Mouse (Mus musculus): ENCODE measurements at regions not wholly inside any gene's neighbourhood (a gene's known extent, or its start where the extent isn't known, plus 50 kb on each side); places are given as distances from the start of the nearest gene placed in this dataset.
"Not testable (repeated sequence)": the region's sequence is repeated elsewhere in the genome, so short reads cannot be mapped to it uniquely, and the experiment has no call there.

DNA sequence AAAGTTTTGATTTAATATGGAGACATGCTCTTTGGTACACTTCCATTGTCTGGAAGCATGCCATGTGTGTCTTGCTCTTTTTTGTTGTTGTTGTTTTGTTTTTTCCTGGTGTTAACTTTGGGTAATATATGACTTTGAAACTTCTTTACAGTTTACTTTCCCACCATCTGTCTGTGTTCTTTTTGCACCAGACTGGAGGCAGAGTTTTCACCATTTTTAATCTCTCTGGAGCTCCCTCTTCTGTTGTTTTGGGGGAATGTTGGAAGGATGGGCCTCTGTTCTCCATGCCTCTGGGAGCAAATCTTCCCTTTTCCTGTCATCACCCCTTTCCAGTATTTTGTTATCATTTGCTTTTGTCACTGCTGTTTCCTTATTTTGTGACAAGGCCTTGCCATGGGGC lies 153.5 kb upstream of the 1700056E22Rik start:
- H3K27me3 ChIP-seq (replicated peaks; ENCODE audit: low read depth, poor library complexity, severe bottlenecking): no peaks in the 10 kb centered on the region
- no peak for DNase-seq (ENCODE audit: low spot score)
- H3K4me1 ChIP-seq: peaks cover 11% of the 10 kb centered on the region
- H3K36me3 ChIP-seq (replicated peaks): no peaks in the 10 kb centered on the region
- no peaks in the 10 kb centered on the region for H3K9me3 ChIP-seq
- H3K4me3 ChIP-seq: no peak overlapping the region
- H3K27ac ChIP-seq (replicated peaks): no peak overlapping the region

- H3K27me3 ChIP-seq (replicated peaks; ENCODE audit: low read depth, poor library complexity, severe bottlenecking): no peaks in the 10 kb centered on the region
- no peaks in the 10 kb centered on the region for H3K36me3 ChIP-seq (replicated peaks)
- no peak overlapping the region for H3K4me3 ChIP-seq
- no peak overlapping the region for H3K27ac ChIP-seq (replicated peaks)
- WGBS: 89% methylated on average over 4 of the region's 4 CpGs
- no peaks in the 10 kb centered on the region for H3K9me3 ChIP-seq
- peaks cover under 1% of the 10 kb centered on the region; the same call in 1 of the 2 replicates for H3K4me1 ChIP-seq
- DNase-seq (ENCODE audit: low spot score): no peak
These were observed 148.1 kb upstream of the 1700056E22Rik start for GRCm38 (mm10) chr1:184182163-184182562.

DNA sequence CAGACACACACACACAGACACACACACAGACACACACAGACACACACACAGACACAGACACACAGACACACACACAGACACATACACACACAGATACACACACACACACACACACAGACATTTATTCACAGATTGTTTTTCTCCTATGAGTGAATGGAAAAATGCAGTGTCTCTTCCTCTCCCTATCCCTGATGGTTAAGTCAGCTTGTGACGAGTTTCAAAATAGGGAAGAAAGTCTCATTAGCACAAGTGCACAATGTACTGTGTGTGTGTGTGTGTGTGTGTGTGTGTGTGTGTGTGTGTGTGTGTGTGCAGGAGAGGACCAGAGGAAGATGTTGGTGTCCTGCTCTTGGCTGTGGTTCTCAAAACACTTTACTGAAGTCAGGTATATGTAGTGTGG lies 140.3 kb upstream of the 1700056E22Rik start:
- 82% methylated on average over 1 of the region's 1 CpGs for WGBS
- H3K9me3 ChIP-seq; H3K4me1 ChIP-seq; H3K36me3 ChIP-seq (replicated peaks); H3K4me3 ChIP-seq; H3K27ac ChIP-seq (replicated peaks); DNase-seq (ENCODE audit: low spot score); H3K27me3 ChIP-seq (replicated peaks; ENCODE audit: low read depth, poor library complexity, severe bottlenecking): not testable (repeated sequence)

DNA sequence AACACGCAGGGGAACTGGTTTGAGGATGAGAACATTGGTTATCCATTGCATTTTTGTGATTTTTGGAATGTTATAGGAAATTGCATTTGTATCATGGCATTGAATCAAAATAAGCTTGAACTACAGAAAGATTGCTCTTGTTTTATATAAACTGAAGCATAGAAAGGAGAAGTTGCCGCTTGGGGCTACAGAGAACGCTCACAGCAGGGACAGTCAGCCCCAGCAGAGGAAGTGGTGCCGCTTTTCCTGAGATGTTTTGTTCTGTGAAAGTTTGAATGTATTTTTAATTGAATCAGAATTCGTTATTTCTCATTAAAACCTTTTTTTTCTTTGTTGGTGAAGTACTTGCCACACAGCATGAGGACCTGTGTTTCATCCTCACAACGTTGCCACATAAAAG lies 139.6 kb upstream of the 1700056E22Rik start:
- no peaks in the 10 kb centered on the region for H3K9me3 ChIP-seq
- H3K4me1 ChIP-seq: peaks cover 5% of the 10 kb centered on the region; the same call in 1 of the 2 replicates
- 79% methylated on average over 6 of the region's 6 CpGs for WGBS
- no peaks in the 10 kb centered on the region for H3K36me3 ChIP-seq (replicated peaks)
- no peak overlapping the region for H3K4me3 ChIP-seq
- no peak overlapping the region for H3K27ac ChIP-seq (replicated peaks)
- DNase-seq (ENCODE audit: low spot score): no peak
- no peaks in the 10 kb centered on the region for H3K27me3 ChIP-seq (replicated peaks; ENCODE audit: low read depth, poor library complexity, severe bottlenecking)

- H3K27ac ChIP-seq (replicated peaks): no peak overlapping the region
- H3K4me1 ChIP-seq: peaks cover 5% of the 10 kb centered on the region; the same call in 1 of the 2 replicates
- DNase-seq (ENCODE audit: low spot score): no peak
- no peaks in the 10 kb centered on the region for H3K36me3 ChIP-seq (replicated peaks)
- no peaks in the 10 kb centered on the region for H3K27me3 ChIP-seq (replicated peaks; ENCODE audit: low read depth, poor library complexity, severe bottlenecking)
- 95% methylated on average over 2 of the region's 2 CpGs for WGBS
- no peak overlapping the region for H3K4me3 ChIP-seq
- H3K9me3 ChIP-seq: no peaks in the 10 kb centered on the region
These were observed 138.9 kb upstream of the 1700056E22Rik start for GRCm38 (mm10) chr1:184172986-184173385.

DNA sequence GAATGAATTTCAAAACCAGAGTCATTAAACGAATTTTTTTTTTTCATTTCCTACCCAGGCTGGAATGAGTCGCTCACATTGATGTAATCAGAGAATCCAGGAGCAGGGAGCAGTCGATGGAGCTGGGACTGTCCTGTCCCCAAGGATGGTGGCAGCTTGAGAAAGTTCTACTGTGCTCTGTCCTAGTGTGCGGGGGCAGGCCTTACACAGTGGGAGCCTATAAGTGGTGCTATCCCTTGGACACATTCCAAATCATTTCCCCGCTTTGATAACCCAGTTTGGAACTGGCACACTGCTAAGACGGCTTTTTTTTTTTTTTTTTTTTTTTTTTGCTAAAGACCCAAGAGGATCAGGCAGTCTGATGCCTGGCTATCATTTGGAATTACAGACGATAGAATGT lies 137.5 kb upstream of the 1700056E22Rik start:
- no peaks in the 10 kb centered on the region for H3K27me3 ChIP-seq (replicated peaks; ENCODE audit: low read depth, poor library complexity, severe bottlenecking)
- H3K4me1 ChIP-seq: no peaks in the 10 kb centered on the region
- DNase-seq (ENCODE audit: low spot score): no peak
- no peaks in the 10 kb centered on the region for H3K36me3 ChIP-seq (replicated peaks)
- 80% methylated on average over 7 of the region's 7 CpGs for WGBS
- H3K9me3 ChIP-seq: no peaks in the 10 kb centered on the region
- H3K4me3 ChIP-seq: no peak overlapping the region
- H3K27ac ChIP-seq (replicated peaks): no peak overlapping the region

GRCm38 (mm10) chr1:184170926-184171325 lies 136.8 kb upstream of the 1700056E22Rik start:
- 82% methylated on average over 3 of the region's 3 CpGs for WGBS
- H3K4me1 ChIP-seq: no peaks in the 10 kb centered on the region
- no peak overlapping the region for H3K4me3 ChIP-seq
- H3K36me3 ChIP-seq (replicated peaks): no peaks in the 10 kb centered on the region
- H3K27ac ChIP-seq (replicated peaks): no peak overlapping the region
- H3K9me3 ChIP-seq: no peaks in the 10 kb centered on the region
- H3K27me3 ChIP-seq (replicated peaks; ENCODE audit: low read depth, poor library complexity, severe bottlenecking): no peaks in the 10 kb centered on the region
- DNase-seq (ENCODE audit: low spot score): no peak

- WGBS: 69% methylated on average over 1 of the region's 1 CpGs
These were observed 135.9 kb upstream of the 1700056E22Rik start for GRCm38 (mm10) chr1:184169967-184170366.

GRCm38 (mm10) chr1:184169034-184169783 lies 135.1 kb upstream of the 1700056E22Rik start:
- no peak overlapping the region for H3K4me3 ChIP-seq
- no peaks in the 10 kb centered on the region for H3K27me3 ChIP-seq (replicated peaks; ENCODE audit: low read depth, poor library complexity, severe bottlenecking)
- no peak for DNase-seq (ENCODE audit: low spot score)
- H3K9me3 ChIP-seq: no peaks in the 10 kb centered on the region
- H3K36me3 ChIP-seq (replicated peaks): no peaks in the 10 kb centered on the region
- 81% methylated on average over 7 of the region's 7 CpGs for WGBS
- no peak overlapping the region for H3K27ac ChIP-seq (replicated peaks)
- no peaks in the 10 kb centered on the region for H3K4me1 ChIP-seq

More at GRCm38 (mm10) chr1:184169967-184170366, 135.9 kb upstream of the 1700056E22Rik start:
- H3K9me3 ChIP-seq: no peaks in the 10 kb centered on the region
- DNase-seq (ENCODE audit: low spot score): no peak
- H3K27me3 ChIP-seq (replicated peaks; ENCODE audit: low read depth, poor library complexity, severe bottlenecking): no peaks in the 10 kb centered on the region
- no peaks in the 10 kb centered on the region for H3K4me1 ChIP-seq
- H3K27ac ChIP-seq (replicated peaks): no peak overlapping the region
- no peak overlapping the region for H3K4me3 ChIP-seq
- no peaks in the 10 kb centered on the region for H3K36me3 ChIP-seq (replicated peaks)

DNA sequence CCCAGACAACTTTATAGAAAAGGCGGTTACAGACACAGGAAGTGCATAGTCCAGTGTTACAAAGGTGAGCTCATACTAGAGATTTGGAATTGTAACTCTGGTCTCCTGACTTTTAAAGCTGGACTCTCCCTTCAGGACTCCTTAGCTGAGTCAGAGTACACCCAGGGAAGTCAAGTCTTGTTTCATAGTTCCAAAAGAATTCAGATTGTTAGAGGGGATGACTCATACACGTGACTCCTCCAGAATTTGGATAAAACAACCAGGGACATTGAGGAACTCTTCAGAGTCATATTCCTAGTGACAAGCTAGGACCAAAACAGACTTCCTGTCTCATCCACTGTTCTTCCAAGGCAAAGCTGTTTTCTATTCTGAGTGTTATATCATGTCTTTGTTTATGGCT lies 132.8 kb upstream of the 1700056E22Rik start:
- DNase-seq (ENCODE audit: low spot score): no peak
- no peaks in the 10 kb centered on the region for H3K27me3 ChIP-seq (replicated peaks; ENCODE audit: low read depth, poor library complexity, severe bottlenecking)
- H3K4me1 ChIP-seq: no peaks in the 10 kb centered on the region
- H3K27ac ChIP-seq (replicated peaks): no peak overlapping the region
- no peak overlapping the region for H3K4me3 ChIP-seq
- no peaks in the 10 kb centered on the region for H3K9me3 ChIP-seq
- H3K36me3 ChIP-seq (replicated peaks): no peaks in the 10 kb centered on the region
- 75% methylated on average over 2 of the region's 2 CpGs for WGBS

GRCm38 (mm10) chr1:184162526-184162925 lies 128.4 kb upstream of the 1700056E22Rik start:
- WGBS: 72% methylated on average over 2 of the region's 2 CpGs
- DNase-seq (ENCODE audit: low spot score); H3K4me3 ChIP-seq; H3K27ac ChIP-seq (replicated peaks); H3K36me3 ChIP-seq (replicated peaks); H3K27me3 ChIP-seq (replicated peaks; ENCODE audit: low read depth, poor library complexity, severe bottlenecking); H3K9me3 ChIP-seq; H3K4me1 ChIP-seq: not testable (repeated sequence)

- H3K27me3 ChIP-seq (replicated peaks; ENCODE audit: low read depth, poor library complexity, severe bottlenecking): no peaks in the 10 kb centered on the region
- no peaks in the 10 kb centered on the region for H3K4me1 ChIP-seq
- H3K4me3 ChIP-seq: no peak overlapping the region
- WGBS: no CpG with 5 or more reads among the region's 1 CpGs
- H3K36me3 ChIP-seq (replicated peaks): no peaks in the 10 kb centered on the region
- no peak for DNase-seq (ENCODE audit: low spot score)
- no peaks in the 10 kb centered on the region for H3K9me3 ChIP-seq
- H3K27ac ChIP-seq (replicated peaks): no peak overlapping the region
These were observed 113.6 kb upstream of the 1700056E22Rik start for GRCm38 (mm10) chr1:184147713-184148112.

DNA sequence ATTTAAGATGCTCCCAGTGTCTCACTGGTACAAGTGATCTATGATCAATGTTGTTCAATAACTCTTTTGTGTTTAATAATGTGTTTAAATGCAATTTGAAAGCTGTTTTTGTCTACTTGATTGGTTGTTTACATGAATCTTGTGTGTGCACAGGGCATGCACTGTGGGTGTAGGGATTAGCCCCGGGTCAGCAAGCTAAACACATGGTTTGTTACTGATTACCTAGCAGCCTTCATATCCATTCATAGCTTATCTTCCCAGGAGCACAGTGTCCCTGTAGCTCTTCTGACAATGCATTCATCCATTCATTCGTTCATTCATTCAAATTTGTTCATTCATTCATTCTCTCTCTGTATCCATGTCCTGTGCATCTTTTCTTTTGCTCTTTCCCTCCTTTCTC lies 108.9 kb upstream of the 1700056E22Rik start:
- Histone ChIP-seq H3K4me3 (no peak overlapping the region), H3K9me3 (no peaks in the 10 kb centered on the region), H3K36me3 (replicated peaks) (no peaks in the 10 kb centered on the region), H3K4me1 (0 out of 2 replicates have a peak, but pooled peaks cover 4% of the 10 kb centered on the region), H3K27ac (replicated peaks) (no peak overlapping the region), H3K27me3 (replicated peaks; ENCODE audit: low read depth, poor library complexity, severe bottlenecking) (no peaks in the 10 kb centered on the region)
- 61% methylated on average over 2 of the region's 2 CpGs for WGBS
- DNase-seq (ENCODE audit: low spot score): no peak
